Mouse (Mus musculus) hindbrain, embryonic 14.5 days (tissue): Measurements from ENCODE around the gene Cfap65. TPM values are rescaled to one million over a fixed set of nuclear protein-coding genes. Genes with fewer than 3 reads are reported as not detected.

Experiments used
- ATAC-seq: fragments of 200-750 bp; cut with Nextera tagmentation; 2 replicates; pipeline ENCODE4 v1.8.0; 2017; ENCODE audit warnings: moderate number of reproducible peaks, mild to moderate bottlenecking, moderate TSS enrichment, moderate library complexity; ENCODE audit not compliant: low FRiP score
- DNase-seq: peaks from one replicate; pipeline ENCODE4 v3.0.0-alpha.2; 2015; ENCODE audit warnings: low spot score
- H3K27ac ChIP-seq: fragments of 300-500 bp; sonication (generic); 2 replicates; pipeline ENCODE4 v1.5.1; 2014; ENCODE audit warnings: mild to moderate bottlenecking, moderate library complexity
- H3K27me3 ChIP-seq: fragments of 300-500 bp; sonication (generic); 2 replicates; pipeline ENCODE4 v1.6.1; 2014; ENCODE audit warnings: mild to moderate bottlenecking, low read length, mixed read lengths; ENCODE audit not compliant: control insufficient read depth, insufficient read depth
- H3K36me3 ChIP-seq: fragments of 300-500 bp; sonication (generic); replicated peaks from 2 replicates; pipeline ENCODE4 v1.6.1; 2014; ENCODE audit not compliant: control insufficient read depth, insufficient read depth
- H3K4me1 ChIP-seq: fragments of 300-500 bp; sonication (generic); replicated peaks from 2 replicates; pipeline ENCODE4 v1.6.1; 2014; ENCODE audit warnings: antibody characterized with exemption, low read length, mixed read lengths; ENCODE audit not compliant: control insufficient read depth, insufficient read depth
- H3K4me2 ChIP-seq: fragments of 300-500 bp; sonication (generic); replicated peaks from 2 replicates; pipeline ENCODE4 v1.6.1; 2014; ENCODE audit warnings: mild to moderate bottlenecking, moderate library complexity
- H3K4me3 ChIP-seq: fragments of 300-500 bp; sonication (generic); replicated peaks from 2 replicates; pipeline ENCODE4 v1.5.1; 2014; ENCODE audit warnings: mild to moderate bottlenecking, low read length
- H3K9ac ChIP-seq: fragments of 300-500 bp; sonication (generic); 2 replicates; pipeline ENCODE4 v1.6.1; 2014
- H3K9me3 ChIP-seq: fragments of 300-500 bp; sonication (generic); 2 replicates; pipeline ENCODE4 v1.6.1; 2016; ENCODE audit warnings: low read length; ENCODE audit not compliant: control insufficient read depth
- WGBS: fragments of 180-500 bp; shearing (Covaris S2); extraction: QIAGEN DNeasy Blood & Tissue Kit; methylation state at CpG from one replicate; pipeline ENCODE4 v1.1.7; 2014; 5-methylcytosine and 5-hydroxymethylcytosine counted together
- polyA plus RNA-seq: library from polyadenylated mRNA; unstranded; fragments of >200 nt; fragmentation: Nextera tagmentation; extraction: Ambion mirVana; gene quantifications from 2 replicates; pipeline ENCODE4 v1.2.1, GENCODE M21; 2014

Gene Cfap65
- polyA plus RNA-seq, 1 experiment from 2014 or later: 1.2 TPM

- H3K36me3 ChIP-seq: no peaks in the 10 kb centered on the region
- H3K4me2 ChIP-seq: peak overlapping the region; percentile 57
- no peak overlapping the region; the same call in 1 of the 2 replicates for H3K9ac ChIP-seq
- no peak overlapping the region; the same call in 1 of the 2 replicates for H3K4me3 ChIP-seq
- no peaks in the 10 kb centered on the region for H3K9me3 ChIP-seq
- DNase-seq (no peak), ATAC-seq (no peak)
- H3K4me1 ChIP-seq: peaks cover 25% of the 10 kb centered on the region
- 38% methylated on average over 6 of the region's 6 CpGs for WGBS
- no peak overlapping the region for H3K27ac ChIP-seq
- no peaks in the 10 kb centered on the region for H3K27me3 ChIP-seq
These were observed 76.0 kb downstream of the Cfap65 start for GRCm38 (mm10) chr1:74859223-74859984.

DNA sequence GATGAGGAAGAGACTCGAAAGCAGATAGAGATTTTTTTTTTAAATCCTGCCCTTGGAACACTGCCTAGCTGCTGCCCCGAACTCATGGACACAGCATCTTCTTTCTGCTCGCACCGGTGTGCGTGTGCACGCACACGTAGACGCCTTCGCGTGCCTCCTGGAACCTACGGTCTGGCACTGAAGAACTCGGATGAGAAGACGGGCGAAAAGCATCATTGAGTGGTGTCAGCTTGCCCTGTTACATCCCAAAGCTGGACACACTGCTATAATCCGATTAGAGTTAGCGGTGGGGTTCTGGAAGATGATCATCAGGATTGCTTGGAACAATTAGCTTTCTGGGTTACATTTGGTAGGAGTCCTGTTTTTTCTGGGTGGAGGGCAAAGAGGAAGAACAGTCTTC is 76.6 kb downstream of the Cfap65 start:
- peak overlapping the region; percentile 57; the same call in 1 of the 2 replicates for H3K27ac ChIP-seq
- ATAC-seq: no peak
- no peak for DNase-seq
- H3K36me3 ChIP-seq: no peaks in the 10 kb centered on the region
- 7% methylated on average over 16 of the region's 16 CpGs for WGBS
- no peaks in the 10 kb centered on the region for H3K27me3 ChIP-seq
- H3K4me3 ChIP-seq: peak overlapping the region; percentile 89
- peaks cover 31% of the 10 kb centered on the region for H3K4me1 ChIP-seq
- H3K4me2 ChIP-seq: peak overlapping the region; percentile 57
- H3K9me3 ChIP-seq: no peaks in the 10 kb centered on the region
- peak overlapping the region; percentile 98 for H3K9ac ChIP-seq

- H3K9me3 ChIP-seq: no peaks in the 10 kb centered on the region
- peaks cover 33% of the 10 kb centered on the region for H3K4me1 ChIP-seq
- DNase-seq (peak; percentile 91), ATAC-seq (peak; percentile 68)
- H3K9ac ChIP-seq: peak overlapping the region; percentile 98
- no peaks in the 10 kb centered on the region for H3K27me3 ChIP-seq
- WGBS: 1% methylated on average over 29 of the region's 29 CpGs
- H3K36me3 ChIP-seq: no peaks in the 10 kb centered on the region
- peak overlapping the region; percentile 89 for H3K4me3 ChIP-seq
- peak overlapping the region; percentile 57 for H3K4me2 ChIP-seq
- peak overlapping the region; percentile 70 for H3K27ac ChIP-seq
These were observed 77.2 kb downstream of the Cfap65 start for GRCm38 (mm10) chr1:74858171-74858719.

DNA sequence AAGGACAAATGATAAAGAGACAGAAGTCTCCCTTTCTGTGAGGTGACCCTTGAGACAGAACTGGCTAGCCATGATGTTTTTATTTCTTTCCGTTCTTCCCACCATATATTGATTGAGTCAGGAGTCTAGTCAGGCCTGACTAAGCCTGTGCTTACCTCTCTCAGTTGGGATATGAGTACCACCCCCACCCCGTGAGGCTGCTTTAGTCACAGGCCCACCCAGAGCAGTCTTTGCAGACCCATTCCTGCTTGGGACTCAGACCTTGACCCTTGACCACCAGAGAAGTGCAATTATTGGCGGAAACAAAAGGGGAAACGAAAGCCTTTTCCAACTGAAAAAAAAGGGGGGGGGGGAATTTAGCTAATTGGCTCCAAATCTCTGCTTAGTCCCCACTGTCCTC is 77.7 kb downstream of the Cfap65 start:
- peaks cover 33% of the 10 kb centered on the region for H3K4me1 ChIP-seq

GRCm38 (mm10) chr1:74857201-74857600 is 78.2 kb downstream of the Cfap65 start:
- H3K4me2 ChIP-seq: peak overlapping the region; percentile 57
- peak overlapping the region; percentile 98 for H3K9ac ChIP-seq
- no peaks in the 10 kb centered on the region for H3K36me3 ChIP-seq
- peaks cover 33% of the 10 kb centered on the region for H3K4me1 ChIP-seq
- H3K4me3 ChIP-seq: peak overlapping the region; percentile 89
- WGBS: 6% methylated on average over 20 of the region's 20 CpGs
- no peak overlapping the region for H3K27ac ChIP-seq
- H3K27me3 ChIP-seq: no peaks in the 10 kb centered on the region
- DNase-seq (no peak), ATAC-seq (no peak)
- no peaks in the 10 kb centered on the region for H3K9me3 ChIP-seq

More for the DNA sequence above, 77.7 kb downstream of the Cfap65 start:
- H3K4me3 ChIP-seq: peak overlapping the region; percentile 89
- peak overlapping the region; percentile 98 for H3K9ac ChIP-seq
- H3K4me2 ChIP-seq: peak overlapping the region; percentile 57
- ATAC-seq: no peak
- no peaks in the 10 kb centered on the region for H3K36me3 ChIP-seq
- H3K9me3 ChIP-seq: no peaks in the 10 kb centered on the region
- peak overlapping the region; percentile 70; the same call in 1 of the 2 replicates for H3K27ac ChIP-seq
- 7% methylated on average over 4 of the region's 4 CpGs for WGBS
- H3K27me3 ChIP-seq: no peaks in the 10 kb centered on the region
- no peak for DNase-seq

- H3K4me1 ChIP-seq: peaks cover 33% of the 10 kb centered on the region
- H3K9ac ChIP-seq: peak overlapping the region; percentile 98
- H3K4me3 ChIP-seq: peak overlapping the region; percentile 89
- no peak overlapping the region for H3K27ac ChIP-seq
- DNase-seq: peak; percentile 35
- no peaks in the 10 kb centered on the region for H3K27me3 ChIP-seq
- H3K36me3 ChIP-seq: no peaks in the 10 kb centered on the region
- ATAC-seq: no peak
- under 1% methylated on average over 7 of the region's 7 CpGs for WGBS
- H3K9me3 ChIP-seq: no peaks in the 10 kb centered on the region
- peak overlapping the region; percentile 57 for H3K4me2 ChIP-seq
These were observed 78.6 kb downstream of the Cfap65 start for GRCm38 (mm10) chr1:74856791-74857190.

- 0 out of 2 replicates have a peak overlapping the region, but pooled peaks have one; percentile 85 for H3K27ac ChIP-seq
- no peak for DNase-seq
- H3K4me1 ChIP-seq: peaks cover 33% of the 10 kb centered on the region
These were observed 79.0 kb downstream of the Cfap65 start for GRCm38 (mm10) chr1:74856439-74856720.

GRCm38 (mm10) chr1:74855651-74856438 is 79.6 kb downstream of the Cfap65 start:
- no peaks in the 10 kb centered on the region for H3K9me3 ChIP-seq
- peak overlapping the region; percentile 85 for H3K27ac ChIP-seq
- under 1% methylated on average over 74 of the region's 74 CpGs for WGBS
- no peaks in the 10 kb centered on the region for H3K27me3 ChIP-seq
- peak overlapping the region; percentile 57 for H3K4me2 ChIP-seq
- H3K9ac ChIP-seq: peak overlapping the region; percentile 98
- ATAC-seq (no peak), DNase-seq (no peak)
- H3K36me3 ChIP-seq: no peaks in the 10 kb centered on the region
- peaks cover 33% of the 10 kb centered on the region for H3K4me1 ChIP-seq
- peak overlapping the region; percentile 89 for H3K4me3 ChIP-seq

More at GRCm38 (mm10) chr1:74856439-74856720, 79.0 kb downstream of the Cfap65 start:
- Histone ChIP-seq H3K4me3 (peak overlapping the region; percentile 89), H3K9ac (peak overlapping the region; percentile 98), H3K9me3 (no peaks in the 10 kb centered on the region), H3K36me3 (no peaks in the 10 kb centered on the region), H3K4me2 (peak overlapping the region; percentile 57), H3K27me3 (no peaks in the 10 kb centered on the region)
- ATAC-seq: no peak
- 1% methylated on average over 11 of the region's 11 CpGs for WGBS

GRCm38 (mm10) chr1:74855156-74855555 is 80.2 kb downstream of the Cfap65 start:
- peak overlapping the region; percentile 85 for H3K27ac ChIP-seq
- peak overlapping the region; percentile 57 for H3K4me2 ChIP-seq
- peaks cover 33% of the 10 kb centered on the region for H3K4me1 ChIP-seq
- WGBS: 0% methylated on average over 36 of the region's 48 CpGs
- peak; percentile 24 for DNase-seq
- H3K36me3 ChIP-seq: no peaks in the 10 kb centered on the region
- H3K4me3 ChIP-seq: peak overlapping the region; percentile 89
- no peaks in the 10 kb centered on the region for H3K9me3 ChIP-seq
- H3K27me3 ChIP-seq: no peaks in the 10 kb centered on the region
- ATAC-seq: no peak
- peak overlapping the region; percentile 98 for H3K9ac ChIP-seq
